Mouse (Mus musculus) liver, embryonic 18 days (tissue): ENCODE results near the gene Kynu. TPM values are rescaled to one million over a fixed set of nuclear protein-coding genes. Genes with fewer than 3 reads are reported as not detected.

Source experiments
- polyA plus RNA-seq: library from polyadenylated mRNA; depleted of rRNA; stranded (reverse); fragments of >200 nt; gene quantifications from 2 replicates; pipeline ENCODE4 v1.2.3, GENCODE M21; 2012; rRNA removed

The Kynu gene
- 13.9 and 18.4 TPM in 2 replicates for polyA plus RNA-seq

GRCm38 (mm10) chr2:43555062-43555888 is at the start of gene Kynu:
Gene Kynu, plus strand, starts transcription at chr2:43555329.

Other genes with a start within 250 kb of the Kynu start
- gene Arhgap15, start 193.5 kb downstream of the Kynu start, polyA plus RNA-seq: 3.9 and 4.3 TPM in 2 replicates